Mouse (Mus musculus) forebrain, postnatal 0 days (tissue): ENCODE data around the gene Rbpj. TPM values are rescaled to one million over a fixed set of nuclear protein-coding genes. Genes with fewer than 3 reads are reported as not detected.
A peak's percentile ranks its signal among the peaks of the same experiment; 100 is the strongest.

Experiments used
- ATAC-seq: fragments of 200-750 bp; cut with Nextera tagmentation; 2 replicates; pipeline ENCODE4 v1.8.0; 2017; ENCODE audit warnings: mild to moderate bottlenecking, moderate library complexity
- DNase-seq: peaks from one replicate; pipeline ENCODE4 v3.0.0-alpha.2; 2015
- H3K27ac ChIP-seq: fragments of 300-500 bp; sonication (generic); 2 replicates; pipeline ENCODE4 v1.5.1; 2014; ENCODE audit warnings: low read depth, mild to moderate bottlenecking, antibody characterized with exemption, low read length, moderate library complexity, mixed read lengths
- H3K27me3 ChIP-seq: fragments of 300-500 bp; sonication (generic); 2 replicates; pipeline ENCODE4 v1.6.1; 2014; ENCODE audit warnings: mild to moderate bottlenecking, low read length, mixed read lengths; ENCODE audit not compliant: insufficient read depth
- H3K36me3 ChIP-seq: fragments of 300-500 bp; sonication (generic); 2 replicates; pipeline ENCODE4 v1.6.1; 2014; ENCODE audit warnings: mild to moderate bottlenecking, moderate library complexity; ENCODE audit not compliant: insufficient read depth
- H3K4me1 ChIP-seq: fragments of 300-500 bp; sonication (generic); 2 replicates; pipeline ENCODE4 v1.6.1; 2014; ENCODE audit warnings: antibody characterized with exemption; ENCODE audit not compliant: insufficient read depth
- H3K4me2 ChIP-seq: fragments of 300-500 bp; sonication (generic); 2 replicates; pipeline ENCODE4 v1.6.1; 2014; ENCODE audit warnings: low read depth, mild to moderate bottlenecking, moderate library complexity
- H3K4me3 ChIP-seq: fragments of 300-500 bp; sonication (generic); 2 replicates; pipeline ENCODE4 v1.5.1; 2014; ENCODE audit warnings: low read depth, low read length, mixed read lengths
- H3K9ac ChIP-seq: fragments of 300-500 bp; sonication (generic); 2 replicates; pipeline ENCODE4 v1.6.1; 2014; ENCODE audit warnings: mild to moderate bottlenecking
- H3K9me3 ChIP-seq: fragments of 300-500 bp; sonication (generic); 2 replicates; pipeline ENCODE4 v1.6.1; 2016; ENCODE audit warnings: low read length
- CTCF ChIP-seq: sonication (generic); IDR thresholded peaks from 2 replicates; pipeline ENCODE4 v1.5.1; 2016; ENCODE audit warnings: antibody characterized with exemption, control low read depth, low read depth
- WGBS: fragments of 180-500 bp; shearing (Covaris S2); extraction: QIAGEN DNeasy Blood & Tissue Kit; methylation state at CpG from one replicate; pipeline ENCODE4 v1.1.7; 2014; 5-methylcytosine and 5-hydroxymethylcytosine counted together
- polyA plus RNA-seq: library from polyadenylated mRNA; unstranded; fragments of >200 nt; fragmentation: Nextera tagmentation; extraction: Ambion mirVana; gene quantifications from 2 replicates; pipeline ENCODE4 v1.2.1, GENCODE M21; 2015
- total RNA-seq: library from RNA; depleted of rRNA; stranded (reverse); fragments of >200 nt; gene quantifications from 2 replicates; pipeline ENCODE4 v1.2.3, GENCODE M21; 2014

The Rbpj gene
- total and polyA plus RNA-seq, 2 experiments from 2014 or later: 19.4 to 25.4 TPM

DNA sequence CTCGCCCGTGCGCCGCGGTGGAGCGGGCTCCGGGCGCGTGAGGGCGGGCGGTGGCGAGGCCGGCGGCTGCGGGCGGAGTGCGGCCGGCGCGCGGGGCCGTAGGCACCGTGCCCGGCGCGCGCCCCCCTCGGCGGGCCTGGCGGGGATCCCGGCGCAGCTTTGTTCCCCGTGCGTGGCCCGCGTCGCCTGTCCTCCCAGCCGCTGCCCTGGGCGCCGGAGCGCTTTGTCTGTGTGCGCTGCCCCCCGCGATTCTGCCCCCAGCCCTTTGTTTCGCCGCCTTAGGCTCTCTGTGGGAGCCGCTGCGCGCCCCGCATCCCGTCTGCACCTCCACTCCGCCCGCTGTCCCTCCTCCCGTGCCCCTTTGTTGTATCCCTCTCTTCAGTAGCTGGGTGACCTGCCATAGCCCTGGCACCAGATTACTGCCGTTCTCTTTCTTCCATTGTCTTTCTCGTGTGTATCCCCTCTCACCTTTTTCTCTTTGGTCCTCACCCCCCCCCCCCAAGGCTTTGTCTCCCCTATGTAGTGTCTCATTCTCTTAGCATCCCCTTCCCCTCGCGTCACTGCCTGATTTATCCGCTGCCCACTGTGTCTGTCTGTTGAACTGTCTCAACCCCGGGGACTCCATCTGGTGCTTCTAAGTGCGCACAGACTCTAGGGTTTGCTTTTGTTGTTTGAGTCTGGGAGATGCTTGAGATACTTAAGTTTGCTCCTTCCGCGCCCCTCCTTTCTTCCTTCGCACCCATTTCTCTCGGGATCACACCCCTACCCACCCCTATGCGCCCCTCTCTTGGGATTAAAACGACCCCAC is 125.1 kb downstream of the Rbpj start:
- no peaks in the 10 kb centered on the region for H3K9me3 ChIP-seq
- no peaks in the 10 kb centered on the region; the same call in 1 of the 2 replicates for H3K27me3 ChIP-seq
- peaks cover 16% of the 10 kb centered on the region for H3K4me1 ChIP-seq
- DNase-seq: peak; percentile 48
- peak overlapping the region; percentile 98 for H3K27ac ChIP-seq
- under 1% methylated on average over 40 of the region's 67 CpGs for WGBS
- peak overlapping the region; percentile 82 for H3K9ac ChIP-seq
- H3K4me3 ChIP-seq: peak overlapping the region; percentile 79
- peak overlapping the region; percentile 85 for H3K4me2 ChIP-seq
- no peaks in the 10 kb centered on the region for H3K36me3 ChIP-seq
- TF ChIP-seq CTCF: no peak
- ATAC-seq: no peak

DNA sequence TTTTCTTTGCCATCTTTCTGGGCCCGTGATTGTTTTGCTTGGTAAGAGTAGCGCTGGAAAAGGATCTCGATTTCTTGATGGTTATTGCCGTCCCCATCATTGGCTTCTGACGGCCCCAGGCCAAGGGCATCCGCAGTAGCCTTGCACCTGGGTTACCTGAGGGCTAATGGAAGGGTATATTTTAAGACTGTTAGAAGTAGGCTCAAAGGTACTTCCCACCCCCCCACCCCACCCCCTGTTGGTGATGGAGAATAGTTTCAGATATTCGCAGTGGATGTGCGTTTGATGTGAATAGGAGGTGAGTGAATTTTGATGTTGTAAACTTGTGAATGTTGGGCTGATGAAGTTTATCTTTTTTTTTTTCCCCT is 125.7 kb downstream of the Rbpj start:
- WGBS: under 1% methylated on average over 8 of the region's 8 CpGs
- no peak; the same call in 1 of the 2 replicates for TF ChIP-seq CTCF
- no peak for DNase-seq

DNA sequence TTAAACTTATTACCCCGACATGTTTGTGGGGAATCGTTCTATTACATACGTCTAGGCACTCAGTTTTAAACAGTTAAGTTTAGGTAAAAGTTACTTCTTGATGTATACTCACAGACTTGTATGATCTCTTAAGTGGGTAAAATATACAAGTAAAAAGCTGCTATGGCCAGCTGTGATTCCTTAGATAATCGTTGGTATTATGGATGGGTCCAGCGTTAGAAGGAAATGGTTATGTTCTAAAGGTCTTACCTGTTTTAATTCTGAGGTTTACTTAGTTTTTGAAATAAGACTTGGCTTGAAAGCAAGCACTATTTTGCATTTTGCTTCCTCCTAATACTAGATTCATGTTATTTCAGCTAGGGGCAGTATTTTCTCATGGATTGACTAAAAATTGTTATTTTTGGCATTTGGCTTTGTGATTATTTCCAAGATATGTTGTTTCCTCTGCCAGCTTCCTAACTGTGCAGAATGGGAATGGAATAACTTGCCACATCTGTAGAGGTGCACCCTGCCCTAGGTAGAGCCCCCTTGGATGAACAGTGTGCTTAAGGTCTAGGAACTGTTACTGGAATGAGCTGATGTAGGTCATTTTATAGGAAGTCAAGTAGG is 127.2 kb downstream of the Rbpj start:
- peak; percentile 30 for TF ChIP-seq CTCF
- Histone ChIP-seq H3K36me3 (no peaks in the 10 kb centered on the region), H3K4me3 (no peak overlapping the region), H3K4me2 (peak overlapping the region; percentile 85; the same call in 1 of the 2 replicates), H3K9ac (no peak overlapping the region), H3K9me3 (no peaks in the 10 kb centered on the region), H3K4me1 (peaks cover 16% of the 10 kb centered on the region), H3K27me3 (no peaks in the 10 kb centered on the region), H3K27ac (no peak overlapping the region)
- 81% methylated on average over 5 of the region's 5 CpGs for WGBS
- DNase-seq: no peak
- no peak for ATAC-seq

More for the DNA sequence above, 125.7 kb downstream of the Rbpj start:
- H3K9ac ChIP-seq: peak overlapping the region; percentile 82
- peak overlapping the region; percentile 98; the same call in 1 of the 2 replicates for H3K27ac ChIP-seq
- no peaks in the 10 kb centered on the region for H3K36me3 ChIP-seq
- H3K4me1 ChIP-seq: peaks cover 16% of the 10 kb centered on the region
- no peaks in the 10 kb centered on the region for H3K9me3 ChIP-seq
- peak overlapping the region; percentile 85 for H3K4me2 ChIP-seq
- peak overlapping the region; percentile 79 for H3K4me3 ChIP-seq
- H3K27me3 ChIP-seq: no peaks in the 10 kb centered on the region; the same call in 1 of the 2 replicates
- no peak for ATAC-seq

DNA sequence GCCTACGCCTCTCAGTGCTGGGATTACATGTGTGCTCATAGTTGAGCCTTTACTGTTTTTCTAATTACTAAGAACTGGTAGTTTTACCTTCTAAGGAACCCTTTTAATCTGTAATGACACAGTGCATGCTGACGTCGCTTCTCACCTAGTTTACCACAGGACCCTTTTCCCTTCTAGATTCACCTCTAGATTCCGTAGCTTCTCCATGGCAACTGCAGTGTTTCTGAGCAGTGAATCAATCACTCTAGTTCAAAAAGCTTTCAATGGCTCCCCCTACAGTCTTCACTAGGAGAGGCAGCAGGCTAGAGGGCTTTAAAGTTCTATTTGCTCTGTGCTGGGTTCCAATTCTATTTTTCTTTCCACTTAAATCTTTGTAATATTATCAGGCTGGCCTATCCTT is 128.3 kb downstream of the Rbpj start:
- ATAC-seq (no peak), DNase-seq (peak; percentile 52)
- Histone ChIP-seq H3K9me3 (no peaks in the 10 kb centered on the region), H3K4me3 (no peak overlapping the region), H3K27me3 (no peaks in the 10 kb centered on the region), H3K36me3 (no peaks in the 10 kb centered on the region), H3K4me2 (0 out of 2 replicates have a peak overlapping the region, but pooled peaks have one; percentile 1), H3K4me1 (peaks cover 16% of the 10 kb centered on the region), H3K9ac (no peak overlapping the region), H3K27ac (no peak overlapping the region)
- 23% methylated on average over 4 of the region's 4 CpGs for WGBS
- TF ChIP-seq CTCF: peak; percentile 63

DNA sequence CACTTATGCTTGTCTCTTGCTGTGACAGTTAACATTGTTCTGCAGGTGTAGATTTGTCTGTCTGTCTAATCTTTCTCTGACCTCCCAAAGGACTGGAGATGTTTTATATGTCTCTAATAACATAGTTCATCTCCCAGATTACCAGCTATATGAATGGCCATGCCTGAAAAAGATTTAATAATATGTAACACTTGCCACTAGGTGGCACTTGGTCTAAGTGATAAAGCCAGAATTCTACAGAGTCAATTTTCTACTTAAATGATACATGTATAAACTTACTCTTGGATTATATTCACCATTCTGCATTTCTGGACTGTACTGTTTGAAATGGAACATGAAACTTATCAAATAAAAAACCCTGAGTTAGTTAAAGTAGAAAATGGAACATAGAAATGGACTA is 132.6 kb downstream of the Rbpj start:
- no peak overlapping the region for H3K9ac ChIP-seq
- DNase-seq (peak; percentile 39), ATAC-seq (no peak)
- peak; percentile 63 for TF ChIP-seq CTCF
- no peaks in the 10 kb centered on the region; the same call in 1 of the 2 replicates for H3K4me1 ChIP-seq
- no peaks in the 10 kb centered on the region for H3K27me3 ChIP-seq
- no peaks in the 10 kb centered on the region for H3K36me3 ChIP-seq
- H3K4me2 ChIP-seq: no peak overlapping the region
- no peaks in the 10 kb centered on the region for H3K9me3 ChIP-seq
- H3K27ac ChIP-seq: no peak overlapping the region
- no peak overlapping the region for H3K4me3 ChIP-seq

DNA sequence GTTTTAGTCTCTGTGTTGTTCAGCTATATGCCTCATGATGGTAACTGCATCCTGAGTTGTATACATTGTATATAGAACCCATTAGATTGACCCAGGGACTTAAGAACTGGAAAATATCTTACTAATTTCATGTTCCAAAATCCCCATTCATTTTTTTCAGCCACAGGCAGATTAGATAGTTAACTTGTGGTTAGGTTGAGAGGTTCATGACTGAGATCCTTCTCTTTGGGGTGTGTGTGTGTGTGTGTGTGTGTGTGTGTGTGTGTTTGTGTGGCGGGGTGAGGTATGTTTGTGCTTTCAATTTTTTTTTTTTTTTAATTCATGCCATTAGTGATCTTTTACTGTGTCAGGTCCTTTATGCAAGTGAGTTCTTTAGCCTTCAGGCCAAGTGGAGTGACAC is 133.2 kb downstream of the Rbpj start:
- no peak for TF ChIP-seq CTCF
- Histone ChIP-seq H3K9ac (no peak overlapping the region), H3K27me3 (no peaks in the 10 kb centered on the region), H3K27ac (no peak overlapping the region), H3K4me2 (no peak overlapping the region), H3K9me3 (no peaks in the 10 kb centered on the region), H3K36me3 (no peaks in the 10 kb centered on the region), H3K4me3 (no peak overlapping the region), H3K4me1 (no peaks in the 10 kb centered on the region; the same call in 1 of the 2 replicates)
- ATAC-seq: no peak
- no peak for DNase-seq
- 85% methylated on average over 1 of the region's 1 CpGs for WGBS

DNA sequence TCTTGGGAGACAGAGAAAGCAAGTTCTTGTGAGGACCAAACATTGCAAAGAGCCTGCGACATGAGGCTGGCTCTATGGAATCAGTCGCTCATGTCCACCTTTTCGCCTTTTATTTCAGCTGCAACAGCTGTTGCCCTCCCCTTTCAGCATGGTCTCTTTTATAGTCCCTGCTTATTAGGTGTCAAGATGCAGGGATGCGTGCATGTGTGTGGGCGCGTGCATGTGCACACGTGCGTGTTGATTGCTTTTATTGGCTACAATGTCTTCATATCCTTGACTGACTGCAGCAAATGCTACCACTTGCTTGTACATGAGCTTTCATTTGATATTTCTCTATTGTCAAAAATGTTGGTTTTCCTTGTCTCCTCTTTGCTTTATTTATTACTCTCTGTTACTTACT is 136.2 kb downstream of the Rbpj start:
- H3K27me3 ChIP-seq: no peaks in the 10 kb centered on the region
- no peak overlapping the region for H3K4me3 ChIP-seq
- no peak overlapping the region for H3K27ac ChIP-seq
- H3K9me3 ChIP-seq: no peaks in the 10 kb centered on the region
- H3K36me3 ChIP-seq: no peaks in the 10 kb centered on the region
- H3K9ac ChIP-seq: no peak overlapping the region
- no peak for TF ChIP-seq CTCF
- ATAC-seq (no peak), DNase-seq (no peak)
- 75% methylated on average over 8 of the region's 8 CpGs for WGBS
- H3K4me2 ChIP-seq: no peak overlapping the region
- H3K4me1 ChIP-seq: no peaks in the 10 kb centered on the region; the same call in 1 of the 2 replicates
